ENCODE assay signal across 18 mouse cellular contexts in the genomic region with DNA sequence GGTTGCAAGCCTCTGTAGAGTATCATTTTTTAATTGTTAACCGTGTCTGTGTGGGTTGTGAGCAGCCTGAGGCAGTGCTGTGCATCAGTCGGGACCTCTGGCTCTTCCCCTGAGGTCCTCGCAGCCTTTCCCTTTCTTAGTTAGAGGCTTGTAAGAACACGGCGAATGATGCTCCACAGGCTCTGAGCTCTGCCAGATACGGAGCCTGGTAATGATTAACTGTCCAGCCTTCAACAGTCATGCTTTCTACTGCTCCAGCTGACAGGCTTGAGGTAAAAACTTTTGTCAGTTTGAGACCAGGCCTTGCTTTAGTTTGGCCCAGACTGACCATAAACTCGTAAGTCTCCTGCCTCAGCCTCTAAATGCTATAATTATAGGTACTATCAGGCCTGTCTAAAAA. TPM values are rescaled to one million over a fixed set of nuclear protein-coding genes. Genes with fewer than 3 reads are reported as not detected.
DNase-seq lines count a peak whose midpoint lies in the region; ATAC-seq lines count a peak whose summit lies in the region.
"Had no signal": no experiment of that assay in that cellular context is flagged by ENCODE, and none has a peak within 500 bp of the region (broad histone marks: within the 10 kb centered on the region; RNA-seq: fewer than 3 reads in every experiment).

No protein-coding gene starts in this region.

- 62% methylated on average over 7 of the region's 7 CpGs for WGBS in kidney, embryonic 16.5 days
- 72% methylated on average over 7 of the region's 7 CpGs for WGBS in liver, embryonic 13.5 days (ENCODE audit: insufficient replicate concordance)

- no peak overlapping the region for H3K4me2 ChIP-seq in kidney, embryonic 16.5 days (replicated peaks; ENCODE audit: low read depth, low read length)
- peak overlapping the region; percentile 38 for H3K4me2 ChIP-seq in liver, embryonic 13.5 days
- H3K4me2 ChIP-seq: embryonic facial prominence, embryonic 12.5 days; midbrain, embryonic 15.5 days had no signal

- peak overlapping the region; percentile 44 for H3K4me3 ChIP-seq in erythroblast, embryonic 14.5 days (replicated peaks)
- no peak overlapping the region for H3K4me3 ChIP-seq in kidney, embryonic 16.5 days (ENCODE audit: low read length)
- H3K4me3 ChIP-seq in liver, embryonic 13.5 days (replicated peaks), result peak overlapping the region; percentile 14
- H3K4me3 ChIP-seq: embryonic facial prominence, embryonic 12.5 days; gastrocnemius, adult 2 months; megakaryocyte, embryonic 14.5 days; midbrain, embryonic 15.5 days had no signal

- no peak overlapping the region for H3K9ac ChIP-seq in kidney, embryonic 16.5 days (replicated peaks; ENCODE audit: low read length)
- H3K9ac ChIP-seq in liver, embryonic 13.5 days, result peak overlapping the region; percentile 42
- H3K9ac ChIP-seq: embryonic facial prominence, embryonic 12.5 days; forebrain, postnatal 0 days; midbrain, embryonic 15.5 days had no signal

- H3K36me3 ChIP-seq in erythroblast, embryonic 14.5 days (ENCODE audit: control insufficient read depth), result peaks cover 62% of the 10 kb centered on the region
- peaks cover 31% of the 10 kb centered on the region for H3K36me3 ChIP-seq in kidney, embryonic 16.5 days (ENCODE audit: insufficient read depth, low read length)
- peaks cover 47% of the 10 kb centered on the region for H3K36me3 ChIP-seq in liver, embryonic 13.5 days

- H3K4me1 ChIP-seq in erythroblast, embryonic 14.5 days (ENCODE audit: control insufficient read depth), result peaks cover 77% of the 10 kb centered on the region
- peaks cover 29% of the 10 kb centered on the region for H3K4me1 ChIP-seq in kidney, embryonic 16.5 days (ENCODE audit: insufficient read depth, low read length)
- peaks cover 78% of the 10 kb centered on the region for H3K4me1 ChIP-seq in liver, embryonic 13.5 days (replicated peaks)

- no peak overlapping the region for H3K27ac ChIP-seq in kidney, embryonic 16.5 days (ENCODE audit: low read length)
- peak overlapping the region; percentile 96 for H3K27ac ChIP-seq in liver, embryonic 13.5 days
- H3K27ac ChIP-seq: embryonic facial prominence, embryonic 12.5 days; gastrocnemius, adult 2 months; kidney, postnatal 0 days; midbrain, embryonic 15.5 days had no signal

- peaks cover under 1% of the 10 kb centered on the region; the same call in 1 of the 2 replicates for H3K27me3 ChIP-seq in erythroblast, embryonic 14.5 days (ENCODE audit: control insufficient read depth)
- no peaks in the 10 kb centered on the region for H3K27me3 ChIP-seq in kidney, embryonic 16.5 days (ENCODE audit: insufficient read depth, low read length)
- peaks cover 4% of the 10 kb centered on the region; the same call in 1 of the 2 replicates for H3K27me3 ChIP-seq in liver, embryonic 13.5 days
- H3K27me3 ChIP-seq: embryonic facial prominence, embryonic 12.5 days; megakaryocyte, embryonic 14.5 days; midbrain, embryonic 15.5 days had no signal

- no peaks in the 10 kb centered on the region for H3K9me3 ChIP-seq in erythroblast, embryonic 14.5 days (ENCODE audit: control insufficient read depth, low read length)
- no peaks in the 10 kb centered on the region for H3K9me3 ChIP-seq in kidney, embryonic 16.5 days (ENCODE audit: low read length)
- no peaks in the 10 kb centered on the region for H3K9me3 ChIP-seq in liver, embryonic 13.5 days (replicated peaks)
- H3K9me3 ChIP-seq: embryonic facial prominence, embryonic 12.5 days; megakaryocyte, embryonic 14.5 days; midbrain, embryonic 15.5 days had no signal

- DNase-seq in kidney, adult 8-10 months, result peak; percentile 71 to 80
- DNase-seq in NIH3T3 (ENCODE audit: low read depth), result peak; percentile 28
- no peak for DNase-seq in liver, embryonic 13.5 days
- no peak for DNase-seq in layer of hippocampus, postnatal 25 days (ENCODE audit: extremely low spot score in 1 of 2, low spot score in 1 of 2)
- no peak for DNase-seq in adrenal gland, adult (ENCODE audit: inconsistent age in 2 of 2, low spot score in 1 of 2)
- DNase-seq: cerebellum, adult 11 months; forebrain, postnatal 0 days; gastrocnemius, adult 2 months; heart, adult 18-20 months; lung, postnatal 14 days; right cerebral cortex, postnatal 14 days had no signal

- ATAC-seq in erythroblast, adult 5-6 weeks (replicated peaks; ENCODE audit: low FRiP score, poor library complexity, severe bottlenecking), result no peak
- no peak for ATAC-seq in kidney, embryonic 16.5 days (ENCODE audit: low FRiP score, low TSS enrichment)
- ATAC-seq in liver, embryonic 13.5 days (ENCODE audit: low read depth), result no peak
- ATAC-seq: forebrain, postnatal 0 days; midbrain, embryonic 15.5 days had no signal

RNA-seq across cellular contexts. Expression of a gene that starts 3.3 kb away (rescaled TPM):
- polyA plus RNA-seq in erythroblast, embryonic 14.5 days (2012), result 16.8 and 17.7 TPM in 2 replicates
- 875 and 932 TPM in 2 replicates for total RNA-seq in erythroblast, adult 5-6 weeks (2015; ENCODE audit: low replicate concordance)
- 975 and 1,016 TPM in 2 replicates for total RNA-seq in erythroblast, adult 5-6 weeks (2017; ENCODE audit: low replicate concordance)
- 70.6 and 81.9 TPM in 2 replicates for polyA plus RNA-seq in kidney, embryonic 16.5 days (2015; fragmentation: Nextera tagmentation; extraction: Ambion mirVana)
- 64.9 and 72.5 TPM in 2 replicates for polyA plus RNA-seq in liver, embryonic 13.5 days (2015; fragmentation: Nextera tagmentation; extraction: Ambion mirVana)
- 100 to 1,000 TPM; 136 to 139 TPM for total RNA-seq in layer of hippocampus, postnatal 25 days (2021)

Comparison
In these comparisons a context has a peak if more than half of its experiments do, and no peak if none do; other contexts are left out.
1. DNase-seq: peak in kidney, adult 8-10 months (2 of 2) and NIH3T3 (single experiment); none in liver, embryonic 13.5 days (single experiment), layer of hippocampus, postnatal 25 days (0 of 2) and adrenal gland, adult (0 of 2).